Mouse (Mus musculus): ENCODE measurements around the gene Tmppe. TPM values are rescaled to one million over a fixed set of nuclear protein-coding genes. Genes with fewer than 3 reads are reported as not detected.

Gene Tmppe
- total and polyA plus RNA-seq, 2 experiments from 2014 or later, result 6.4 to 7.4 TPM

DNA sequence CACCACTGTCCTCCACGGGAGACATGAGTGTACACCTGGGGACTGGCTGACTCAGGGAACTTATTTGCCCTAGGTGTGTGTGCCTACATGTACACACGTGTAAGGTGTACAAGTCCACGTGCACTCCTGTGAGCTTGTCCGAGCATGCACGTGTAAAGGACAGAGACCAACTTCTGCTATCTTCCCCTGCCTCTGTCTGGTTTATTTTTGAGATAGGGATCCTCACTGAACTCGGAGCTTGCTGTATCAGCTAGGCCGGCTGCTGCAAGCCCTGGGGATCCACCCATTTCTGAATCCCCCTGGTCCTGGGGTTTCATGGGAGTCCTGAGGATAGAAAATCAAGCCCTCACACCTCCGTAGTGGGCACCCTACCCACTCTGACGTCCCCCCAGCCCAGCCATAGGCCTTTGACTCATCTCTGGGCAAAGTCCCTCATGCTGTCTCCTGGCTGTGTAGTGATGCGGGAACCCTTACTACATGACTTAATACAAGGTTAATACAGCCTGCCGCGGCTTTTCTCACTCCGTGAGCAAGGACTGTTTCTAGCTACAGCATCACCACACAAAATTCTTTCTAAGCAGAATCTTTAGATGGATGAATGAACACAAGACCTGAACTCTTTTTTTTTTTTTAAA is 48.3 kb downstream of the Tmppe start:
- H3K27me3 ChIP-seq (ENCODE audit: insufficient read depth, low read length), result no peaks in the 10 kb centered on the region
- DNase-seq (ENCODE audit: low spot score) (no peak), ATAC-seq (ENCODE audit: low FRiP score) (no peak)
- H3K9me3 ChIP-seq (ENCODE audit: low read length), result no peaks in the 10 kb centered on the region
- H3K4me3 ChIP-seq (ENCODE audit: low read depth, low read length), result no peak overlapping the region
- WGBS, result 91% methylated on average over 13 of the region's 13 CpGs
- TF ChIP-seq CTCF (IDR thresholded peaks at IDR 0.05), result no peak
- H3K27ac ChIP-seq (ENCODE audit: low read depth, low read length), result no peak overlapping the region
- no peak overlapping the region for H3K4me2 ChIP-seq (ENCODE audit: low read depth, low read length, poor library complexity, severe bottlenecking)
- 0 out of 2 replicates have a peak, but pooled peaks cover 2% of the 10 kb centered on the region for H3K36me3 ChIP-seq (ENCODE audit: insufficient read depth, low read length)
- no peak overlapping the region for H3K9ac ChIP-seq (replicated peaks; ENCODE audit: low read length, poor library complexity, severe bottlenecking)
- no peaks in the 10 kb centered on the region for H3K4me1 ChIP-seq (ENCODE audit: insufficient read depth, low read length)

DNA sequence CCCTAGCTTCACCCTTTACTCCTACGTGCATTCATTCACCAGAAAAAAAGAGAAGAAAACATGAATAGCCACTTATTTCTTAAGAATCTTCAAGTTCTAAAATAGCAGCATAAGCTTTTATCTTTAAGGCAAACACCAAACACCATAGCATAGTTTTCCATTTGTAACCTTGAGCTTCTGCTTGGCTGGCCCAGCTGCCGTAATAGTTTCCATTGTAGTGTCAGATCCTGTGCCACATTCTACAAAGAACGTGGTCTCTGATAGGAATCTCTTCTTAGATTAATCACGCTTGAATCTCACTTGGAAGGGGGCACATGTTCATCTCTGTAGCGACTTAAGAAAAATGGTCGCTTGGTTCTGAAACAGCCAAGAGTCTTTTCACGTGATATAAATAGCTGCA is 50.7 kb downstream of the Tmppe start:
- no peak for TF ChIP-seq CTCF (IDR thresholded peaks at IDR 0.05)
- no peak overlapping the region for H3K4me2 ChIP-seq (ENCODE audit: low read depth, low read length, poor library complexity, severe bottlenecking)
- H3K9me3 ChIP-seq (ENCODE audit: low read length), result no peaks in the 10 kb centered on the region
- no peak overlapping the region for H3K9ac ChIP-seq (replicated peaks; ENCODE audit: low read length, poor library complexity, severe bottlenecking)
- DNase-seq (ENCODE audit: low spot score) (no peak), ATAC-seq (ENCODE audit: low FRiP score) (no peak)
- WGBS, result 83% methylated on average over 7 of the region's 7 CpGs
- H3K4me1 ChIP-seq (ENCODE audit: insufficient read depth, low read length), result no peaks in the 10 kb centered on the region
- H3K27ac ChIP-seq (ENCODE audit: low read depth, low read length), result no peak overlapping the region
- peaks cover 7% of the 10 kb centered on the region; the same call in 1 of the 2 replicates for H3K36me3 ChIP-seq (ENCODE audit: insufficient read depth, low read length)
- H3K4me3 ChIP-seq (ENCODE audit: low read depth, low read length), result no peak overlapping the region
- no peaks in the 10 kb centered on the region for H3K27me3 ChIP-seq (ENCODE audit: insufficient read depth, low read length)

DNA sequence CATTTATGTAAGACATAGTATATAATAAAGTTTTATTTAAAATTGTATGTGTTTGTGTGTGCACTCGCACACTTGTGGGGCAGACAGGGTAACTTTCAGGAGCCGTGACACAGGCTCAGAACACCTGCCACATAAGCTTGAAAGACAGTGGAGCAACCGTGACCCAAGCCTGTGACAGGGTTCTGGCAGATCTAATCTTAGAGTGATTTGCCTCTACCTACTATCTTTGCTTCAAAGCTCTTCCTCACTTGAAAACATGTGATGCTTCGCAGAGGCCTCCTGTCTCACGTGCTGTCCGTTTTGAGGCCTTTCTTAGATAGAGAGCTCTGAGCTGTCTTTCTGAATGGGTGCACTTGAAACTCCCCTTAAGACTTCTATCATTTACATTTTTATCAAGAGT is 51.5 kb downstream of the Tmppe start:
- H3K9ac ChIP-seq (replicated peaks; ENCODE audit: low read length, poor library complexity, severe bottlenecking), result no peak overlapping the region
- H3K27me3 ChIP-seq (ENCODE audit: insufficient read depth, low read length), result no peaks in the 10 kb centered on the region
- ATAC-seq (ENCODE audit: low FRiP score) (no peak), DNase-seq (ENCODE audit: low spot score) (no peak)
- TF ChIP-seq CTCF (IDR thresholded peaks at IDR 0.05), result no peak
- H3K4me2 ChIP-seq (ENCODE audit: low read depth, low read length, poor library complexity, severe bottlenecking), result no peak overlapping the region
- H3K4me3 ChIP-seq (ENCODE audit: low read depth, low read length), result no peak overlapping the region
- H3K36me3 ChIP-seq (ENCODE audit: insufficient read depth, low read length), result peaks cover 12% of the 10 kb centered on the region
- no peaks in the 10 kb centered on the region for H3K4me1 ChIP-seq (ENCODE audit: insufficient read depth, low read length)
- 90% methylated on average over 6 of the region's 6 CpGs for WGBS
- H3K27ac ChIP-seq (ENCODE audit: low read depth, low read length), result no peak overlapping the region
- no peaks in the 10 kb centered on the region for H3K9me3 ChIP-seq (ENCODE audit: low read length)

DNA sequence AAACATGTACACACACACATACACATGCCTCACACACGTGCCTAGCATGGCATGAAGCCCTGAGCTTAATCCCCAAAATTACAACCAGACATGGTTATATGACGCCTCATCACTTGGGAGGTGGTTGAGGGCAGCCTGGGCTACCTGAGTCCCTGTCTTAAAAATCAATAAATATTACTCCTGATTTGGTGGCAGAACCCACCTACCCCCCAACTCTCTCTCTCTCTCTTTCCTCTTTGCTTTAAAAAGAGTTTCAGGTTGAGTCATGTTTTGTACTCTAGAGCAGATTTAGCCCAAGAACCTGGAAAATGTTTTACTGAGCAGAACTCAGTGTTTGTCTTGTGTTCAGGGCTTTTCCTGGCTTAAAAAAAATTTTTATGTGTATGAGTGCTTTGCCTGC is 54.5 kb downstream of the Tmppe start:
- no peak for TF ChIP-seq CTCF (IDR thresholded peaks at IDR 0.05)
- H3K9ac ChIP-seq (replicated peaks; ENCODE audit: low read length, poor library complexity, severe bottlenecking), result no peak overlapping the region
- H3K27me3 ChIP-seq (ENCODE audit: insufficient read depth, low read length), result no peaks in the 10 kb centered on the region
- H3K9me3 ChIP-seq (ENCODE audit: low read length), result no peaks in the 10 kb centered on the region
- DNase-seq (ENCODE audit: low spot score) (no peak), ATAC-seq (ENCODE audit: low FRiP score) (no peak)
- 83% methylated on average over 2 of the region's 2 CpGs for WGBS
- H3K36me3 ChIP-seq (ENCODE audit: insufficient read depth, low read length), result peaks cover 17% of the 10 kb centered on the region
- no peak overlapping the region for H3K27ac ChIP-seq (ENCODE audit: low read depth, low read length)
- H3K4me3 ChIP-seq (ENCODE audit: low read depth, low read length), result no peak overlapping the region
- no peak overlapping the region for H3K4me2 ChIP-seq (ENCODE audit: low read depth, low read length, poor library complexity, severe bottlenecking)
- no peaks in the 10 kb centered on the region for H3K4me1 ChIP-seq (ENCODE audit: insufficient read depth, low read length)

Other genes starting within 250 kb of the Tmppe start
- gene Bcl2a1c, start 71.0 kb upstream of the Tmppe start, total RNA-seq (2014; rRNA removed), result not detected in 2 replicates
- gene Bcl2a1c, start 71.0 kb upstream of the Tmppe start, polyA plus RNA-seq (2015; fragmentation: Nextera tagmentation; extraction: Ambion mirVana), result not detected in 2 replicates
- 12.6 and 21.4 TPM in 2 replicates for gene Crtap, start 10.4 kb upstream of the Tmppe start, total RNA-seq (2014; rRNA removed)
- gene Crtap, start 10.4 kb upstream of the Tmppe start, polyA plus RNA-seq (2015; fragmentation: Nextera tagmentation; extraction: Ambion mirVana), result 25.8 and 26.0 TPM in 2 replicates
- gene Glb1, start within 50 bp of the Tmppe start, total RNA-seq (2014; rRNA removed), result 29.6 and 38.0 TPM in 2 replicates
- 32.1 and 35.3 TPM in 2 replicates for gene Glb1, start within 50 bp of the Tmppe start, polyA plus RNA-seq (2015; fragmentation: Nextera tagmentation; extraction: Ambion mirVana)
- not detected in 2 replicates for gene Ccr4, start 103.8 kb downstream of the Tmppe start, total RNA-seq (2014; rRNA removed)
- not detected in 2 replicates for gene Ccr4, start 103.8 kb downstream of the Tmppe start, polyA plus RNA-seq (2015; fragmentation: Nextera tagmentation; extraction: Ambion mirVana)
- not detected in 2 replicates for gene C130032M10Rik, start 114.6 kb downstream of the Tmppe start, total RNA-seq (2014; rRNA removed)
- gene C130032M10Rik, start 114.6 kb downstream of the Tmppe start, polyA plus RNA-seq (2015; fragmentation: Nextera tagmentation; extraction: Ambion mirVana), result not detected in 2 replicates
- gene Trim71, start 163.3 kb downstream of the Tmppe start, total RNA-seq (2014; rRNA removed), result 0.14 and 0.27 TPM in 2 replicates
- 0.14 and 0.15 TPM in 2 replicates for gene Trim71, start 163.3 kb downstream of the Tmppe start, polyA plus RNA-seq (2015; fragmentation: Nextera tagmentation; extraction: Ambion mirVana)
- 34.7 and 43.2 TPM in 2 replicates for gene Cnot10, start 239.1 kb downstream of the Tmppe start, total RNA-seq (2014; rRNA removed)
- gene Cnot10, start 239.1 kb downstream of the Tmppe start, polyA plus RNA-seq (2015; fragmentation: Nextera tagmentation; extraction: Ambion mirVana), result 47.2 and 50.1 TPM in 2 replicates